Mouse (Mus musculus) liver, embryonic 14.5 days (tissue): ENCODE measurements around the gene Olfr1196. TPM values are rescaled to one million over a fixed set of nuclear protein-coding genes. Genes with fewer than 3 reads are reported as not detected.
"Not testable (repeated sequence)": the region's sequence is repeated elsewhere in the genome, so short reads cannot be mapped to it uniquely, and the experiment has no call there.

Experiments used
- ATAC-seq: fragments of 200-750 bp; cut with Nextera tagmentation; 2 replicates; pipeline ENCODE4 v1.8.0; 2017; ENCODE audit warnings: moderate number of reproducible peaks, mild to moderate bottlenecking, moderate library complexity; ENCODE audit not compliant: insufficient read depth
- DNase-seq, 3 experiments: peaks; one replicate each; pipeline ENCODE4 v3.0.0-alpha.2; 2012 to 2013; ENCODE audit warnings: low read depth in 3 of 3, low spot score in 3 of 3
- H3K27ac ChIP-seq: fragments of 300-500 bp; sonication (generic); 2 replicates; pipeline ENCODE4 v1.5.1; 2014; ENCODE audit warnings: moderate library complexity, mild to moderate bottlenecking, control low read depth, inconsistent platforms
- H3K27me3 ChIP-seq: fragments of 300-500 bp; sonication (generic); 2 replicates; pipeline ENCODE4 v1.6.1; 2014; ENCODE audit warnings: mild to moderate bottlenecking, low read length, moderate library complexity; ENCODE audit not compliant: control insufficient read depth, insufficient read depth
- H3K36me3 ChIP-seq: fragments of 300-500 bp; sonication (generic); replicated peaks from 2 replicates; pipeline ENCODE4 v1.6.1; 2014; ENCODE audit warnings: low read depth; ENCODE audit not compliant: control insufficient read depth, insufficient read depth
- H3K4me1 ChIP-seq, 2 experiments: fragments of 200-500 bp in 1 of 2; fragments of 300-500 bp in 1 of 2; sonication (generic) in 1 of 2; replicated peaks; 2 replicates each; pipeline ENCODE4 v1.6.1; 2012 to 2014; ENCODE audit warnings: antibody characterized with exemption in 1 of 2, inconsistent platforms in 1 of 2, low read length in 1 of 2; ENCODE audit not compliant: control insufficient read depth in 2 of 2, insufficient read depth in 2 of 2
- H3K4me2 ChIP-seq: fragments of 300-500 bp; sonication (generic); 2 replicates; pipeline ENCODE4 v1.6.1; 2014; ENCODE audit warnings: low read depth, mild to moderate bottlenecking, control low read depth, moderate library complexity
- H3K4me3 ChIP-seq, 2 experiments: fragments of 200-500 bp in 1 of 2; fragments of 300-500 bp in 1 of 2; sonication (generic) in 1 of 2; 2 replicates each; pipeline ENCODE4 v1.5.1; 2012 to 2014; ENCODE audit warnings: low read depth in 2 of 2, low read length in 2 of 2, mild to moderate bottlenecking in 2 of 2, control low read depth in 1 of 2, inconsistent platforms in 1 of 2, moderate library complexity in 1 of 2; ENCODE audit not compliant: insufficient read depth in 1 of 2
- H3K9ac ChIP-seq: fragments of 300-500 bp; sonication (generic); replicated peaks from 2 replicates; pipeline ENCODE4 v1.6.1; 2014; ENCODE audit warnings: mild to moderate bottlenecking, control low read depth, moderate library complexity
- H3K9me3 ChIP-seq: fragments of 300-500 bp; sonication (generic); 2 replicates; pipeline ENCODE4 v1.6.1; 2016; ENCODE audit warnings: low read length, mixed read lengths; ENCODE audit not compliant: control insufficient read depth
- CTCF ChIP-seq: IDR thresholded peaks from 2 replicates; pipeline ENCODE4 v1.5.1; 2016; ENCODE audit warnings: antibody characterized with exemption, low read depth, control low read depth
- EP300 ChIP-seq: IDR thresholded peaks from 2 replicates; pipeline ENCODE4 v1.6.1; 2016; ENCODE audit warnings: antibody characterized with exemption, low read depth
- WGBS: fragments of 180-500 bp; shearing (Covaris S2); extraction: QIAGEN DNeasy Blood & Tissue Kit; methylation state at CpG from one replicate; pipeline ENCODE4 v1.1.7; 2014; ENCODE audit not compliant: insufficient replicate concordance; 5-methylcytosine and 5-hydroxymethylcytosine counted together
- polyA plus RNA-seq, 2 experiments: library from polyadenylated mRNA; depleted of rRNA in 1 of 2; stranded (reverse) in 1 of 2; unstranded in 1 of 2; fragments of >200 nt; fragmentation: Nextera tagmentation in 1 of 2; extraction: Ambion mirVana in 1 of 2; gene quantifications; 2 replicates each; pipeline versions ENCODE4 v1.2.1 to v1.2.3; 2012 to 2014

Gene Olfr1196
- polyA plus RNA-seq (2012; rRNA removed) (not detected in 2 replicates), polyA plus RNA-seq (2014; fragmentation: Nextera tagmentation; extraction: Ambion mirVana) (not detected in 2 replicates)

DNA sequence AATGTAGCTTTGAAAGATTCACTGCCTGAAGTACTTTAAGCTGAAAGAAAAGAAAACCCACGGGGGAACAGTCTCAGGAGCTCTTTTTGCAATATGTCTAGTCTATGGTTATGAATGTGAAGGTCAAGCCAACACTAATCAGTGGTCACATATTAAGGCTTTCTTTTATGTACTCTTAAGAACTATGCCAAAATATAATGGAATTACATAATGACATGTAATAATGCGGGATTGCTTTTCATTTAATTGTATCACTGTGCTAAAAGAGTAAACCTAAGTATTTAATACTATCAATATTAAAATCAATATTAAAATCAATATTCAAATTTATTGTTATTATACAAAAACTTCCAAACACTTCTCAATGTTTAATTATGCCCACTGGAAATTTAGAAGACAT is at the start of gene Olfr1196:
Gene Olfr1196 (minus strand): TSS at position 101 of the 400 bp plus-strand sequence.
- Histone ChIP-seq H3K4me2 (no peak within 1 kb of the TSS), H3K27me3 (no peaks in the 10 kb centered on the region), H3K36me3 (no peaks in the 10 kb centered on the region), H3K4me1 (no peaks in the 10 kb centered on the region), H3K27ac (no peak within 1 kb of the TSS), H3K9me3 (no peaks in the 10 kb centered on the region), H3K4me3 (no peak within 1 kb of the TSS), H3K9ac (no peak within 1 kb of the TSS)
- WGBS = 60% methylated on average over 2 of the region's 2 CpGs
- no peak for ATAC-seq
- TF ChIP-seq CTCF = no peak
- no peak for TF ChIP-seq EP300
- DNase-seq = no peak

DNA sequence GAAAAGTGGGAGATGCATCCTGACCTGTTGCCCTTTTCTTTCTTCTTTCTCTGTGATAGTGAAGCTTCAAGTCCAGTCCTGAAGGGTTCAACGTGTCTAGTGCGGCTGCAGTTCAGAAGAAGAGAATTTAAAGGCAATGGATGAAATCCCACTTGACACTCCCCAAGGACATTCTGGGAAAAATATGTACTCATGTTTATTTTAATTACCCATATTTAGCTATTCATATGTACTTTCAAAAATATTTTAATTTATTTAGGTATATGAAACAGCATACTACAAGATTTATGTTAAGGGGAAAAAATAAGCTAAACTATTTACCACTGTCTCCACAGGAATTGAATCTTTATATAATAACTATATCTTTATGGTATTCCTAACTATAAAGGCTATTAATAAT is 46.9 kb upstream of the Olfr1196 start, which contains the start of gene Olfr1198:
Gene Olfr1198 (minus strand): TSS at position 101 of the 400 bp plus-strand sequence.
- no peaks in the 10 kb centered on the region for H3K27me3 ChIP-seq
- H3K27ac ChIP-seq = no peak within 1 kb of the TSS
- 52% methylated on average over 2 of the region's 2 CpGs for WGBS
- no peaks in the 10 kb centered on the region for H3K9me3 ChIP-seq
- TF ChIP-seq EP300 (no peak), CTCF (no peak)
- no peaks in the 10 kb centered on the region for H3K4me1 ChIP-seq
- H3K36me3 ChIP-seq = no peaks in the 10 kb centered on the region
- DNase-seq (no peak), ATAC-seq (no peak)
- H3K4me3 ChIP-seq = no peak within 1 kb of the TSS
- no peak within 1 kb of the TSS for H3K9ac ChIP-seq
- no peak within 1 kb of the TSS for H3K4me2 ChIP-seq

DNA sequence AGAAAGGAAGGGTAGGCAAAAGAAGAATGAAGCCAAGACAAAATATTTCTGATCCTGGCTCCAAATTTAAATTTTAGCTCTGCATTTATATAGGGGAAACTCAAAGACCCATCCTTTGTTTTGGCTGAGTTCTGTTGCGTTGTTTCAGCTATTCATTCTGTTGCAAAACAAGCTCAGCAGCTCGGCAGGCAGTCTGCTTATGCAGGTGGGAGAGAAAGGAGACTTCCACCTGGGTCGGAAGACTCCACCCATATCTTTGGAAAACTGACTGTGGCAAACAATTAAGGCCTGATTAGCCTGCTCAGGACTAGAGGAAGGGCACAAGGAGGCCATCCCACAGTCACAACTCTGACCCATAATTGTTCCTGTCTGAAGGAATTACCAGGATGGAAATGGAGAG is 39.0 kb upstream of the Olfr1196 start:
- Histone ChIP-seq H3K9me3 (no peaks in the 10 kb centered on the region), H3K9ac (no peak overlapping the region), H3K4me1 (no peaks in the 10 kb centered on the region), H3K4me2 (no peak overlapping the region), H3K27ac (no peak overlapping the region), H3K36me3 (no peaks in the 10 kb centered on the region), H3K27me3 (no peaks in the 10 kb centered on the region), H3K4me3 (no peak overlapping the region)
- TF ChIP-seq CTCF (no peak), EP300 (no peak)
- ATAC-seq = no peak
- whole genome bisulfite sequencing = 53% methylated on average over 3 of the region's 3 CpGs
- no peak for DNase-seq

DNA sequence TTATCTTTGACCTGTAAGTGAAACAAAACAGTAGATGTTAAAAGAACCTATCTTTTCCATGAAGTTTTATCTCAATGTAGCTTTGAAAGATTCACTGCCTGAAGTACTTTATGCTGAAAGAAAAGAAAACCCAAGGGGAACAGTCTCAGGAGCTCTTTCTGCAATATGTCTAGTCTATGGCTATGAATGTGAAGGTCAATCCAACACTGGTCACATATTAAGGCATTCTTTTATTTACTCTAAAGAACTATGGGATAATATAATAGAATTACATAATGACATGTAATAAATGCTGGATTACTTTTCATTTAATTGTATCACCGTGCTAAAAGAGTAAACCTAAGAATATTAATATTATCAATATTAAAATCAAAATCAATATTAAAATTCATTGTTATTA is 27.9 kb upstream of the Olfr1196 start, which contains the start of gene Olfr1197:
Gene Olfr1197 (minus strand): TSS at position 101 of the 400 bp plus-strand sequence.
- DNase-seq (no peak), ATAC-seq (no peak)
- TF ChIP-seq EP300 = no peak
- no peak for TF ChIP-seq CTCF
- Histone ChIP-seq H3K27ac (no peak within 1 kb of the TSS), H3K4me2 (no peak within 1 kb of the TSS), H3K9ac (no peak within 1 kb of the TSS), H3K9me3 (no peaks in the 10 kb centered on the region), H3K4me3 (no peak within 1 kb of the TSS), H3K27me3 (no peaks in the 10 kb centered on the region), H3K36me3 (no peaks in the 10 kb centered on the region), H3K4me1 (no peaks in the 10 kb centered on the region)
- 49% methylated on average over 1 of the region's 1 CpGs for WGBS

DNA sequence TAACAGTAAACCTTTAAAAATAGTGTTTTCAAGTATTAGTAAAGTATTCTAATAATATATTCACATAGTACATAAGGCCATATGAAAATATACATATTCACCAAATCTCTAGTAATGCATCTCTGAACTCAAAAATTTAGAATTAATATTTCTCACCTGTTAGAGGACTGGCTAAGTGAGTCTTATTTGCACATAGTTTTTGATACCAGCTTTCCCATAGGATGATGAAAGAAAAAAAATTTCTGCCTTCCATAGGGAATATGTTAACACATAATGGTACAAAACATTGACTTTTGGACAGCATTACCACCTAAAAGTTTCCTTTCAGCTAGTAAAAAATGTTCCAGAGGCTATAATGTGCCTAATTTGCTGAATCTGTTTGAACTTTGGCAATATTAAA is 15.3 kb downstream of the Olfr1196 start, which contains the start of gene Olfr1195:
Gene Olfr1195 (minus strand): TSS at position 101 of the 400 bp plus-strand sequence.
- H3K27ac ChIP-seq = no peak within 1 kb of the TSS
- H3K9ac ChIP-seq = no peak within 1 kb of the TSS
- no peak within 1 kb of the TSS for H3K4me3 ChIP-seq
- H3K4me2 ChIP-seq = no peak within 1 kb of the TSS
- DNase-seq (no peak), ATAC-seq (no peak)
- TF ChIP-seq CTCF (no peak), EP300 (no peak)
- H3K9me3 ChIP-seq = no peaks in the 10 kb centered on the region
- no peaks in the 10 kb centered on the region for H3K36me3 ChIP-seq
- H3K4me1 ChIP-seq = no peaks in the 10 kb centered on the region
- H3K27me3 ChIP-seq = no peaks in the 10 kb centered on the region

DNA sequence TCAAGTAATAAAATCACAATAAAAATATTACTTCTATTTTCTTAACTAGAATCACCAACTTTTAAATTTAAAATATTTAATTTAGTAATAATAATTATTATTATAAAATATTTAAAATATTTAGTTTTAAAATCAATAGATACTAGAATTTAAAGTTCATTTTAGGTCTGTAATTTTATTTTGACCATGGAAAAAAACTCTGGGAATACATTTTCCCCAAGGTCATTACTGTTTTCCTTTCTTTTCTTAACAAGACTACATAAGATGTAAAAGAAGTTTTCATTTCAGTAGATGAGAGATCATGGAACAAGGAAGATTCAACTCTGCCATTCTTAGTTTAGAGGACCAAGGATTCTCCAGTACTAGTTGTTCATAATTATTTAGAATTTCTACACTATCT is 29.1 kb downstream of the Olfr1196 start, which contains the start of gene Olfr1193:
Gene Olfr1193 (plus strand): TSS at position 301 of the 400 bp plus-strand sequence.
- ATAC-seq, H3K9me3 ChIP-seq, H3K27me3 ChIP-seq: not testable (repeated sequence)

More for the DNA sequence above, 29.1 kb downstream of the Olfr1196 start, which contains the start of gene Olfr1193:
- not testable (repeated sequence) for DNase-seq, H3K27ac ChIP-seq, H3K4me1 ChIP-seq, H3K4me3 ChIP-seq, H3K36me3 ChIP-seq, H3K4me2 ChIP-seq, H3K9ac ChIP-seq
